Mouse (Mus musculus) retina, postnatal 1 day (tissue): ENCODE data around the gene Chn2.

Experiments
- DNase-seq: peaks from one replicate; pipeline ENCODE4 v3.0.0-alpha.2; 2012

Chn2 gene

GRCm38 (mm10) chr6:54202311-54203020, 163.1 kb downstream of the Chn2 start:
- DNase-seq = no peak

GRCm38 (mm10) chr6:54203316-54203715, 164.0 kb downstream of the Chn2 start:
- no peak for DNase-seq

- DNase-seq = no peak
Measured at GRCm38 (mm10) chr6:54203926-54204325, 164.6 kb downstream of the Chn2 start.

GRCm38 (mm10) chr6:54204931-54205330, 165.6 kb downstream of the Chn2 start:
- no peak for DNase-seq

GRCm38 (mm10) chr6:54205471-54205870, 166.1 kb downstream of the Chn2 start:
- DNase-seq = no peak

GRCm38 (mm10) chr6:54206221-54206738, 166.9 kb downstream of the Chn2 start:
- no peak for DNase-seq

GRCm38 (mm10) chr6:54208786-54209185, 169.4 kb downstream of the Chn2 start:
- DNase-seq = no peak

GRCm38 (mm10) chr6:54210971-54211370, 171.6 kb downstream of the Chn2 start:
- peak; percentile 55 for DNase-seq

- DNase-seq = no peak
Measured at GRCm38 (mm10) chr6:54211939-54212338, 172.6 kb downstream of the Chn2 start.

- no peak for DNase-seq
Measured at GRCm38 (mm10) chr6:54213743-54214142, 174.4 kb downstream of the Chn2 start.

GRCm38 (mm10) chr6:54215636-54216035, 176.3 kb downstream of the Chn2 start:
- no peak for DNase-seq

GRCm38 (mm10) chr6:54216512-54216911, 177.2 kb downstream of the Chn2 start:
- DNase-seq = no peak

GRCm38 (mm10) chr6:54220124-54220523, 180.8 kb downstream of the Chn2 start:
- no peak for DNase-seq

GRCm38 (mm10) chr6:54223529-54223928, 184.2 kb downstream of the Chn2 start:
- DNase-seq = no peak

GRCm38 (mm10) chr6:54224325-54224724, 185.0 kb downstream of the Chn2 start:
- no peak for DNase-seq

- peak; percentile 24 for DNase-seq
Measured at GRCm38 (mm10) chr6:54225327-54225726, 186.0 kb downstream of the Chn2 start.

- DNase-seq = no peak
Measured at GRCm38 (mm10) chr6:54227061-54227460, 187.7 kb downstream of the Chn2 start.

- DNase-seq = no peak
Measured at GRCm38 (mm10) chr6:54228421-54228820, 189.1 kb downstream of the Chn2 start.

GRCm38 (mm10) chr6:54228874-54229273, 189.5 kb downstream of the Chn2 start:
- peak; percentile 83 for DNase-seq

- no peak for DNase-seq
Measured at GRCm38 (mm10) chr6:54231769-54232558, 192.6 kb downstream of the Chn2 start.

GRCm38 (mm10) chr6:54236441-54236840, 197.1 kb downstream of the Chn2 start:
- DNase-seq = no peak

GRCm38 (mm10) chr6:54241761-54242160, 202.4 kb downstream of the Chn2 start:
- no peak for DNase-seq

- no peak for DNase-seq
Measured at GRCm38 (mm10) chr6:54242286-54242685, 202.9 kb downstream of the Chn2 start.
